Mouse (Mus musculus) c-Kit-positive CD71-negative TER-119-negative erythroid progenitor cells, embryonic 14.5 days (primary cell): ENCODE data around the gene Lsmem1.
"Not testable (repeated sequence)": the region's sequence is repeated elsewhere in the genome, so short reads cannot be mapped to it uniquely, and the experiment has no call there.

Experiments
- DNase-seq: peaks from one replicate; pipeline ENCODE4 v3.0.0-alpha.2; 2013; ENCODE audit warnings: low read depth

Lsmem1 gene

GRCm38 (mm10) chr12:40214888-40215876 lies 15.9 kb upstream of the Lsmem1 start:
- DNase-seq: no peak

- DNase-seq: no peak
Measured at GRCm38 (mm10) chr12:40209049-40209448, 9.8 kb upstream of the Lsmem1 start.

GRCm38 (mm10) chr12:40207909-40208308 lies 8.6 kb upstream of the Lsmem1 start:
- DNase-seq: no peak

GRCm38 (mm10) chr12:40202161-40203035 lies 3.1 kb upstream of the Lsmem1 start:
- DNase-seq: no peak

GRCm38 (mm10) chr12:40200484-40201235 lies 1.4 kb upstream of the Lsmem1 start:
- DNase-seq: no peak

GRCm38 (mm10) chr12:40199795-40200402 lies 609 bp upstream of the Lsmem1 start:
- DNase-seq: peak; percentile 48

- no peak for DNase-seq
Measured at GRCm38 (mm10) chr12:40198427-40198826, 863 bp downstream of the Lsmem1 start.

GRCm38 (mm10) chr12:40198019-40198418 lies 1.3 kb downstream of the Lsmem1 start:
- no peak for DNase-seq

- DNase-seq: no peak
Measured at GRCm38 (mm10) chr12:40197511-40197910, 1.8 kb downstream of the Lsmem1 start.

GRCm38 (mm10) chr12:40185474-40185873 lies 13.8 kb downstream of the Lsmem1 start:
- no peak for DNase-seq

- no peak for DNase-seq
Measured at GRCm38 (mm10) chr12:40177089-40177488, 22.2 kb downstream of the Lsmem1 start.

GRCm38 (mm10) chr12:40176158-40176557 lies 23.1 kb downstream of the Lsmem1 start:
- no peak for DNase-seq

GRCm38 (mm10) chr12:40175171-40175570 lies 24.1 kb downstream of the Lsmem1 start:
- not testable (repeated sequence) for DNase-seq

- no peak for DNase-seq
Measured at GRCm38 (mm10) chr12:40171637-40172036, 27.7 kb downstream of the Lsmem1 start.

- no peak for DNase-seq
Measured at GRCm38 (mm10) chr12:40169675-40170074, 29.6 kb downstream of the Lsmem1 start.

GRCm38 (mm10) chr12:40164621-40165020 lies 34.7 kb downstream of the Lsmem1 start:
- DNase-seq: no peak

GRCm38 (mm10) chr12:40160777-40161176 lies 38.5 kb downstream of the Lsmem1 start:
- no peak for DNase-seq

- no peak for DNase-seq
Measured at GRCm38 (mm10) chr12:40154188-40154587, 45.1 kb downstream of the Lsmem1 start.

- no peak for DNase-seq
Measured at GRCm38 (mm10) chr12:40152353-40153069, 46.8 kb downstream of the Lsmem1 start.

- no peak for DNase-seq
Measured at GRCm38 (mm10) chr12:40147319-40147718, 52.0 kb downstream of the Lsmem1 start.

- DNase-seq: no peak
Measured at GRCm38 (mm10) chr12:40146510-40146909, 52.8 kb downstream of the Lsmem1 start.
